Mouse (Mus musculus) CH12.LX (cell line): ENCODE data around the gene Mfsd4b1. TPM values are rescaled to one million over a fixed set of nuclear protein-coding genes. Genes with fewer than 3 reads are reported as not detected.

ENCODE experiments used
- DNase-seq: peaks from one replicate; pipeline ENCODE4 v3.0.0-alpha.2; 2013; ENCODE audit errors: extremely low read depth
- H3K27ac ChIP-seq: 2 replicates; pipeline ENCODE4 v1.5.1; 2012; ENCODE audit warnings: low read depth, mild to moderate bottlenecking, control low read depth, moderate library complexity; ENCODE audit not compliant: insufficient read depth
- H3K27me3 ChIP-seq: replicated peaks from 2 replicates; pipeline ENCODE3; 2012; ENCODE audit warnings: inconsistent platforms
- H3K36me3 ChIP-seq, 2 experiments: replicated peaks in 1 of 2; 2 replicates each; pipeline versions ENCODE3 to v1.6.1; 2012; ENCODE audit warnings: inconsistent platforms in 1 of 2, low read length in 1 of 2, mild to moderate bottlenecking in 1 of 2, mixed read lengths in 1 of 2, moderate library complexity in 1 of 2; ENCODE audit not compliant: control insufficient read depth in 1 of 2, insufficient read depth in 1 of 2
- H3K4me1 ChIP-seq, 2 experiments: 2 replicates each; pipeline ENCODE4 v1.6.1; 2012; ENCODE audit warnings: inconsistent platforms in 1 of 2, moderate library complexity in 1 of 2; ENCODE audit not compliant: insufficient read depth in 2 of 2, control insufficient read depth in 1 of 2
- H3K4me2 ChIP-seq: 2 replicates; pipeline ENCODE4 v1.6.1; 2012; ENCODE audit warnings: low read depth, mild to moderate bottlenecking, control low read depth; ENCODE audit not compliant: poor library complexity, insufficient read depth, severe bottlenecking
- H3K4me3 ChIP-seq, 3 experiments: fragments of 150-350 bp in 1 of 3; sonication (generic) in 1 of 3; replicated peaks in 1 of 3; 2 replicates each; pipeline versions ENCODE3 to v1.5.1; 2011 to 2012; ENCODE audit warnings: low read depth in 2 of 3, low read length in 2 of 3, mild to moderate bottlenecking in 2 of 3, moderate library complexity in 2 of 3, control low read depth in 1 of 3, improper control_type of control experiment in 1 of 3, inconsistent platforms in 1 of 3, mixed read lengths in 1 of 3; ENCODE audit not compliant: poor library complexity in 1 of 3
- H3K79me2 ChIP-seq: replicated peaks from 2 replicates; pipeline ENCODE4 v1.6.1; 2012; ENCODE audit warnings: mild to moderate bottlenecking, moderate library complexity; ENCODE audit not compliant: control insufficient read depth, poor library complexity, insufficient read depth, severe bottlenecking; ENCODE audit errors: extremely low read depth
- H3K9ac ChIP-seq: 2 replicates; pipeline ENCODE4 v1.6.1; 2012; ENCODE audit warnings: low read depth, mild to moderate bottlenecking, control low read depth, moderate library complexity; ENCODE audit not compliant: insufficient read depth
- H3K9me3 ChIP-seq: replicated peaks from 2 replicates; pipeline ENCODE3; 2012; ENCODE audit warnings: low read length, inconsistent platforms, mixed read lengths
- BHLHE40 ChIP-seq: IDR thresholded peaks from 2 replicates; pipeline ENCODE4 v1.6.1; 2011; ENCODE audit warnings: mild to moderate bottlenecking, low read depth, low read length, improper control_type of control experiment
- CHD1 ChIP-seq: IDR thresholded peaks from 2 replicates; pipeline ENCODE4 v1.6.1; 2012; ENCODE audit warnings: low read depth, low read length, improper control_type of control experiment, inconsistent platforms
- CHD2 ChIP-seq: IDR thresholded peaks from 2 replicates; pipeline ENCODE4 v1.6.1; 2011; ENCODE audit warnings: low read length, improper control_type of control experiment
- CTCF ChIP-seq, 2 experiments: IDR thresholded peaks in 1 of 2; conservative IDR thresholded peaks in 1 of 2; 2 replicates each; pipeline ENCODE4 v1.5.1; 2011 to 2012; ENCODE audit warnings: low read depth in 2 of 2, low read length in 2 of 2, improper control_type of control experiment in 1 of 2, inconsistent platforms in 1 of 2, mild to moderate bottlenecking in 1 of 2, moderate library complexity in 1 of 2
- ETS1 ChIP-seq: conservative IDR thresholded peaks from 2 replicates; pipeline ENCODE4 v1.6.1; 2012; ENCODE audit warnings: low read depth, mild to moderate bottlenecking, inconsistent platforms, low read length, improper control_type of control experiment, moderate library complexity
- HCFC1 ChIP-seq: IDR thresholded peaks from 2 replicates; pipeline ENCODE4 v1.6.1; 2012; ENCODE audit warnings: low read depth, mild to moderate bottlenecking, inconsistent platforms, low read length, improper control_type of control experiment
- IRF4 ChIP-seq: IDR thresholded peaks from 2 replicates; pipeline ENCODE4 v1.6.1; 2014; ENCODE audit warnings: low read depth, mild to moderate bottlenecking, inconsistent platforms, low read length, improper control_type of control experiment
- JUN ChIP-seq: IDR thresholded peaks from 2 replicates; pipeline ENCODE4 v1.6.1; 2011; ENCODE audit warnings: low read depth, mild to moderate bottlenecking, low read length, improper control_type of control experiment, moderate library complexity; ENCODE audit not compliant: insufficient read depth
- KAT2A ChIP-seq: IDR thresholded peaks from 2 replicates; pipeline ENCODE4 v1.6.1; 2012; ENCODE audit warnings: low read length, improper control_type of control experiment, inconsistent platforms; ENCODE audit not compliant: insufficient replicate concordance
- MAZ ChIP-seq: IDR thresholded peaks from 2 replicates; pipeline ENCODE4 v1.6.1; 2012; ENCODE audit warnings: low read depth, mild to moderate bottlenecking, inconsistent platforms, low read length, improper control_type of control experiment, moderate library complexity
- MEF2A ChIP-seq: IDR thresholded peaks from 2 replicates; pipeline ENCODE4 v1.6.1; 2014; ENCODE audit warnings: low read depth, mild to moderate bottlenecking, inconsistent platforms, low read length, improper control_type of control experiment, borderline replicate concordance
- NELFE ChIP-seq: IDR thresholded peaks from 2 replicates; pipeline ENCODE4 v1.6.1; 2011; ENCODE audit warnings: low read depth, low read length, improper control_type of control experiment
- NRF1 ChIP-seq: IDR thresholded peaks from 2 replicates; pipeline ENCODE4 v1.6.1; 2014; ENCODE audit warnings: low read depth, mild to moderate bottlenecking, inconsistent platforms, low read length, improper control_type of control experiment, moderate library complexity
- POLR2A ChIP-seq: IDR thresholded peaks from 2 replicates; pipeline ENCODE4 v1.6.1; 2011; ENCODE audit warnings: low read depth, mild to moderate bottlenecking, improper control_type of control experiment, low read length
- POLR2AphosphoS2 ChIP-seq: IDR thresholded peaks from 2 replicates; pipeline ENCODE4 v1.6.1; 2011; ENCODE audit warnings: low read depth, low read length, improper control_type of control experiment
- RAD21 ChIP-seq: IDR thresholded peaks from 2 replicates; pipeline ENCODE4 v1.6.1; 2011; ENCODE audit warnings: low read depth, mild to moderate bottlenecking, low read length, improper control_type of control experiment, moderate library complexity
- RCOR1 ChIP-seq: conservative IDR thresholded peaks from 2 replicates; pipeline ENCODE4 v1.6.1; 2012; ENCODE audit warnings: low read depth, mild to moderate bottlenecking, inconsistent platforms, low read length, improper control_type of control experiment
- USF1 ChIP-seq: IDR thresholded peaks from 2 replicates; pipeline ENCODE4 v1.6.1; 2014; ENCODE audit warnings: low read depth, mild to moderate bottlenecking, inconsistent platforms, low read length, improper control_type of control experiment
- ZC3H11A ChIP-seq: IDR thresholded peaks from 2 replicates; pipeline ENCODE4 v1.6.1; 2012; ENCODE audit warnings: low read depth, mild to moderate bottlenecking, inconsistent platforms, low read length, improper control_type of control experiment
- ZKSCAN1 ChIP-seq: IDR thresholded peaks from 2 replicates; pipeline ENCODE4 v1.6.1; 2012; ENCODE audit warnings: low read depth, inconsistent platforms, low read length, improper control_type of control experiment, borderline replicate concordance
- ZNF384 ChIP-seq: IDR thresholded peaks from 2 replicates; pipeline ENCODE4 v1.6.1; 2012; ENCODE audit warnings: low read depth, low read length, improper control_type of control experiment, inconsistent platforms
- dilution Hi-C: fragments of 300-500 bp; cut with MboI; formaldehyde crosslinking; loops from 2 replicates; pipeline ENCODE4 v1.14.3; 2020; ENCODE audit warnings: low sequenced_read_pairs; ENCODE audit not compliant: extremely low pct_unique_long_range_greater_than_20kb, extremely low pct_ligation_motif_present
- in situ Hi-C: fragments of 300-500 bp; cut with MboI; formaldehyde crosslinking; loops from 3 replicates; pipeline ENCODE4 v1.14.3; 2019; ENCODE audit warnings: low sequenced_read_pairs, low pct_ligation_motif_present, low pct_unique_long_range_greater_than_20kb, mixed read lengths
- polyA plus RNA-seq: library from polyadenylated mRNA; unstranded; fragments of >175 nt; gene quantifications from 2 replicates; pipeline ENCODE4 v1.2.1, GENCODE M21; 2012; ENCODE audit warnings: low read depth; ENCODE audit not compliant: insufficient read length
- total RNA-seq, 2 experiments: library from RNA; depleted of rRNA; stranded (reverse); fragments of 300-350 nt in 1 of 2; fragments of >200 nt in 1 of 2; gene quantifications; 2 replicates each; pipeline ENCODE4 v1.2.3; 2012 to 2014

Mfsd4b1 gene
- total and polyA plus RNA-seq, 3 experiments: not detected

DNA sequence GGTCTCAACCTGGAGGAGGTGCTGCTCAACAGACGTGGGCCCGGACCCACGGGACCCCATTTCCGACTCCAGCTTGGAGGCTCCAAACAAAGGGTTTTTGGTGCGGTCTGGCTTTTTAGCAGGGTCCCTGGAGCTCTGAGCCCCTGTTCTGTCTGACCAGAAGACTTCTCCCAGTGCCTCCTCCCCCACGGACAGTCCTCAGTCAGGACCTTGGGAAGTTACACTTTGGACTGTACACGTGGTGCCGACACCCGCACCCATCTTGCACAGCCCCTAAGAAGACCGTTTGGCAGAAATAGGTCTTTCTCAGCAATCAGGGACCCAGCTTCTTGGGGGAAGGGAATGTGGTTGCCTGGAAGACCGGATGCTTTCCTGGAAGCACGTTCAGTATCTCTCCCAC is 38.6 kb downstream of the Mfsd4b1 start, which contains the start of gene Mfsd4b5:
Gene Mfsd4b5, minus strand, starts transcription at position 181 of the 400 bp plus-strand sequence.
- H3K27ac ChIP-seq: no peak within 1 kb of the TSS
- in situ Hi-C loops (no loop called here), dilution Hi-C loops (no loop called here)
- TF ChIP-seq MAZ: no peak
- TF ChIP-seq POLR2A: no peak
- no peak for TF ChIP-seq BHLHE40
- no peak for TF ChIP-seq CHD2
- TF ChIP-seq NELFE: no peak
- TF ChIP-seq IRF4: no peak
- TF ChIP-seq RAD21: no peak
- no peak for TF ChIP-seq NRF1
- TF ChIP-seq RCOR1: no peak
- no peak for TF ChIP-seq ETS1
- no peak for TF ChIP-seq CHD1
- no peak for TF ChIP-seq JUN
- TF ChIP-seq ZNF384: no peak
- TF ChIP-seq ZKSCAN1: no peak
- no peak for TF ChIP-seq HCFC1
- no peak for TF ChIP-seq ZC3H11A
- no peaks in the 10 kb centered on the region for H3K36me3 ChIP-seq
- H3K4me2 ChIP-seq: no peak within 1 kb of the TSS
- H3K9me3 ChIP-seq: no peaks in the 10 kb centered on the region
- DNase-seq: no peak
- no peaks in the 10 kb centered on the region for H3K4me1 ChIP-seq
- H3K4me3 ChIP-seq: no peak within 1 kb of the TSS
- H3K9ac ChIP-seq: no peak within 1 kb of the TSS
- H3K27me3 ChIP-seq: no peaks in the 10 kb centered on the region
- H3K79me2 ChIP-seq: no peaks in the 10 kb centered on the region

DNA sequence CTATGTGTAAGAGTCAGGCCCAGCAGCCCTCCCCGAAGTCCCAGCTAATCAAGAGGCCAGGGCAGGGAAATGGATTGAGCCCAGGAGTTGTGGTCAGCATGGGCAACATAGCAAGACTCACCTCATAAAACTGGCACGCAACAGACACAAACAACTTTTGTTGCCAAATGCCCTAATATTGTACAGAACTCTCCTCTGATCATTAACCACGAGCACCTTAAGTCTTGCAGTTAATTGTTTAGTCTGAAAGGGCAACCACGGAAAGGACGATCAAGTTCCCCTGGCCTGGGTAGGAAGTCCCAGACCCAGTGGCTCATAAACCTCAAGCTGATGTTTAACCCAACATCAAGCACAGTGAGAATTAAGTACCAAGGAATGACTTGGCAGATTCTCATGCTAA is 42.5 kb downstream of the Mfsd4b1 start:
- TF ChIP-seq ZC3H11A (no peak), ETS1 (no peak), USF1 (no peak), RAD21 (no peak), POLR2AphosphoS2 (no peak), JUN (no peak), CTCF (conservative IDR thresholded peaks at IDR 0.05 in 1 of 2, IDR thresholded peaks at IDR 0.05 in 1 of 2; ENCODE audit: low read depth in 2 of 2, low read length in 2 of 2) (no peak), KAT2A (no peak), ZKSCAN1 (no peak), MEF2A (no peak)
- Histone ChIP-seq H3K4me3 (no peak overlapping the region), H3K27ac (no peak overlapping the region), H3K4me2 (no peak overlapping the region), H3K27me3 (no peaks in the 10 kb centered on the region), H3K9me3 (peaks cover 6% of the 10 kb centered on the region), H3K4me1 (no peaks in the 10 kb centered on the region), H3K9ac (no peak overlapping the region), H3K36me3 (no peaks in the 10 kb centered on the region), H3K79me2 (no peaks in the 10 kb centered on the region)
- in situ Hi-C loops: no loop called here
- dilution Hi-C loops: no loop called here
- DNase-seq: no peak
